Mouse (Mus musculus) limb, embryonic 11.5 days (tissue): ENCODE data around the gene Bcar3. TPM values are rescaled to one million over a fixed set of nuclear protein-coding genes. Genes with fewer than 3 reads are reported as not detected.

Experiments
- ATAC-seq: fragments of 200-750 bp; cut with Nextera tagmentation; 2 replicates; pipeline ENCODE4 v1.8.0; 2017; ENCODE audit warnings: low read depth; ENCODE audit not compliant: insufficient number of reproducible peaks, low FRiP score, low TSS enrichment
- DNase-seq: peaks from one replicate; pipeline ENCODE4 v3.0.0-alpha.2; 2015; ENCODE audit warnings: low spot score
- H3K27ac ChIP-seq: fragments of 300-500 bp; sonication (generic); replicated peaks from 2 replicates; pipeline ENCODE4 v1.5.1; 2014; ENCODE audit warnings: low read depth, mild to moderate bottlenecking, low read length
- H3K27me3 ChIP-seq: fragments of 300-500 bp; sonication (generic); 2 replicates; pipeline ENCODE4 v1.6.1; 2014; ENCODE audit warnings: mild to moderate bottlenecking, low read length, mixed read lengths; ENCODE audit not compliant: control insufficient read depth, insufficient read depth
- H3K36me3 ChIP-seq: fragments of 300-500 bp; sonication (generic); 2 replicates; pipeline ENCODE4 v1.6.1; 2014; ENCODE audit warnings: mild to moderate bottlenecking, low read length, moderate library complexity, mixed read lengths; ENCODE audit not compliant: control insufficient read depth, insufficient read depth
- H3K4me1 ChIP-seq: fragments of 300-500 bp; sonication (generic); 2 replicates; pipeline ENCODE4 v1.6.1; 2014; ENCODE audit warnings: low read length, mixed read lengths; ENCODE audit not compliant: control insufficient read depth, insufficient read depth
- H3K4me2 ChIP-seq: fragments of 300-500 bp; sonication (generic); 2 replicates; pipeline ENCODE4 v1.6.1; 2014; ENCODE audit warnings: low read depth, mild to moderate bottlenecking, moderate library complexity; ENCODE audit not compliant: severe bottlenecking
- H3K4me3 ChIP-seq: fragments of 300-500 bp; sonication (generic); 2 replicates; pipeline ENCODE4 v1.5.1; 2014; ENCODE audit warnings: low read depth, low read length
- H3K9ac ChIP-seq: fragments of 300-500 bp; sonication (generic); 2 replicates; pipeline ENCODE4 v1.6.1; 2014; ENCODE audit warnings: mild to moderate bottlenecking, low read length
- H3K9me3 ChIP-seq: fragments of 300-500 bp; sonication (generic); 2 replicates; pipeline ENCODE4 v1.6.1; 2016; ENCODE audit warnings: low read length; ENCODE audit not compliant: control insufficient read depth
- WGBS: fragments of 180-500 bp; shearing (Covaris S2); extraction: QIAGEN DNeasy Blood & Tissue Kit; methylation state at CpG from one replicate; pipeline ENCODE4 v1.1.7; 2014; 5-methylcytosine and 5-hydroxymethylcytosine counted together
- polyA plus RNA-seq: library from polyadenylated mRNA; unstranded; fragments of >200 nt; fragmentation: Nextera tagmentation; extraction: Ambion mirVana; gene quantifications from 2 replicates; pipeline ENCODE4 v1.2.1, GENCODE M21; 2014

Gene Bcar3
- 3.8 and 4.1 TPM in 2 replicates for polyA plus RNA-seq

DNA sequence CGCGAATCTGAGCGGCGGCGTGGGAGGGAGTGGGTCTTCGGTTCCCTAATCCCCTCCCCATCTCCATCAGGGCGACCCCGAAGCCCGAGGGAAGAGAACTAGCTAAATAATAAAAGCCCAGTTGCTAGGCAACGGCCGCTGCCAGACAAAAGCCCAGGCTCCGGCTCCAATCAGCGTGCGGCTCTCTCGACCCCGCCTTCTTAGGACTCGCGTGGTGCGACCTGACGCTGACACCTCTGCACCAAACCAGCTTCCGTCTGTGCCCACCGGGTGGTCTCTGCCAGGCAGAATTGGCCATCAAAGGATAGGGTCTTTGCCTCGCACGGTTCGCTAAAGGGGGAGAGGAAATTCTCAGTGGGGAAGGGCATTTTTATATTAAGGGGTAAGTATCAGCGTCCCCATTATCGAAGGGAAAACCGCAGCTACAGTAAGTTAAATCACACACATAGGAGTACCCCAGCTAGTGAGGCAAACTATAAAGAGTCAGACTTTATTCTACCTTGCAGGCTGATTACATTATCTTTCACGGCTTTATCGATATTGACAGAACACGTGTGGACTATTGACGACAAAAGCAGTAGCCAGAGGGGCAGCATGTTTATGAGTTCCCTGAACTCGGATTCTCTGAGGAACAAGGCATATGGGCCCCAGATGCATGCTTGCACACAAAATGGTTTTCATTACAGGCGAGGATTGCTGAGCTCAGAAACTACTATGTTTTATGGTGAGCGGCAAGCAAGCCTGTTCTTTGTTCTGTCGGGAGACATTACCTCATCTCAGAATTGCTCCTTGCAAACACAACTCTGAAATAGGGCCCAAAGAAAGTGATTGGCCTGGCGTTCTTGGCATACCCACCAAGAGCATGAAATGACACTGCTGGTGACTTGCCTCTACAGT lies at the start of gene Bcar3:
Bcar3 (plus strand) TSS at position 183 of the 897 bp plus-strand sequence.
- Histone ChIP-seq H3K36me3 (no peaks in the 10 kb centered on the region), H3K4me1 (peaks cover 14% of the 10 kb centered on the region), H3K27me3 (no peaks in the 10 kb centered on the region), H3K9me3 (no peaks in the 10 kb centered on the region), H3K4me2 (peak within 1 kb of the TSS; percentile 67), H3K4me3 (peak within 1 kb of the TSS; percentile 81), H3K27ac (peak within 1 kb of the TSS; percentile 98), H3K9ac (peak within 1 kb of the TSS; percentile 91)
- DNase-seq (peak; percentile 96), ATAC-seq (peak; percentile 82)
- WGBS, result under 1% methylated on average over 37 of the region's 37 CpGs

DNA sequence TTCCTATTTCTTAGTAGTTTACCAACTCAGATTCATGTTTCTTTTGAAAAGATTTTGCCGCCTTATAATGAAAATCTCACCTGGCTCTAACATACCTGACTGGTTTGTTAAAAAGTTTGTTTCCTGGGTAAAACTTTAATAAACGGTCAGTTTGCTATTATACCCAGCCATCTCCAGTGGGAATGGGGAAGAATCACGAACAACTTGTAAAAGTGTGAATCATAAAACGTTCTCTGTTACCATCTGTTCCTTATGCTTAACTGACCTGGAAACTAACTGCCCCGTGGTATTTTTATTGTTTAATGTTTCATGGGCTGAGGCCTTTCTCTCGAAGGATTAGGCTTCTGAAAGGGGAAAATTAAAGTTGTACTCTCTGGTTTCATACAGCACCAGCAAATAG lies 49.2 kb upstream of the Bcar3 start:
- no peak for ATAC-seq
- 55% methylated on average over 6 of the region's 6 CpGs for WGBS

DNA sequence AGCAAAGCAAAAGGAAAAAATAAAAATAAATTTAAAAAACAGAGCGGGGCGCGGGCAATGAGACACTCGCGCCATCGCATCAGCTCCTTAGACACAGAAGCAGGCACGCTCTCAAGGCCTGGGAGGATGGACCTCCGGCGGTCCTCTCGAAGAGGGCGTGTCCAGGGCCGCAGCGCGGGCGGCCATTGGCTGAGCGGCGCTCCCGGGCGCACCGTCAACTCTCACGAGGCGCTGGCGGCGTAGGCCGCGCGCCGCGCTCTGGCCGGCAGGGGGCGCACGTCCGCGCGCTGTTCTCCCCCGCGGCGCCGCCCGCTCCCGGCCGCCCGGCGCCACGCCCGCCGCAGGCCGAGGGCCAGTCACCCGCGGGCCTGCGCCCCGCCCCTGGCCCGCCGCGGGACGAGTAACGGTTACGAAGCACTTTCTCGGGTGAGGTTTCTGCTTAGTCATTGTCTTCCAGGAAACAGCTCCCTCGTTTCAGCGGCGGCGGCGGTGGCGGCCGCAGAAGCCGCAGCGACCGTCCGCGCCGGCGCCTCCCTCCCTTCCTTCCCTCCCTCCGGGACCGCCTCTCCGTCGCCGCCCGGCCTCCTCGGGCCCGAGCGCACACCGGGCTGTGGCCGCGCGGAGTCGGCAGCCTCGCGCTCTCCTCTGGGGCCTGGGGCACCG lies 48.6 kb upstream of the Bcar3 start, which contains the start of gene Gclm:
Gclm (plus strand) TSS at position 343 of the 663 bp plus-strand sequence.
- Histone ChIP-seq H3K27me3 (no peaks in the 10 kb centered on the region), H3K9ac (peak within 1 kb of the TSS; percentile 81), H3K4me3 (peak within 1 kb of the TSS; percentile 78), H3K27ac (peak within 1 kb of the TSS; percentile 48), H3K36me3 (no peaks in the 10 kb centered on the region), H3K4me2 (peak within 1 kb of the TSS; percentile 81), H3K4me1 (no peaks in the 10 kb centered on the region), H3K9me3 (no peaks in the 10 kb centered on the region)
- peak; percentile 98 for ATAC-seq
- 0% methylated on average over 82 of the region's 90 CpGs for WGBS
- DNase-seq, result peak; percentile 89

More for the DNA sequence above, 49.2 kb upstream of the Bcar3 start:
- no peaks in the 10 kb centered on the region for H3K27me3 ChIP-seq
- H3K9me3 ChIP-seq, result no peaks in the 10 kb centered on the region
- H3K4me3 ChIP-seq, result no peak overlapping the region
- DNase-seq, result no peak
- no peaks in the 10 kb centered on the region for H3K36me3 ChIP-seq
- H3K4me2 ChIP-seq, result peak overlapping the region; percentile 81
- peak overlapping the region; percentile 30; the same call in 1 of the 2 replicates for H3K9ac ChIP-seq
- H3K27ac ChIP-seq, result no peak overlapping the region
- no peaks in the 10 kb centered on the region for H3K4me1 ChIP-seq

- no peaks in the 10 kb centered on the region for H3K4me1 ChIP-seq
- DNase-seq, result peak; percentile 68
- WGBS, result under 1% methylated on average over 44 of the region's 50 CpGs
- H3K9me3 ChIP-seq, result no peaks in the 10 kb centered on the region
- H3K4me2 ChIP-seq, result peak overlapping the region; percentile 81
- peak; percentile 56 for ATAC-seq
- no peaks in the 10 kb centered on the region for H3K36me3 ChIP-seq
- H3K9ac ChIP-seq, result peak overlapping the region; percentile 81
- H3K27ac ChIP-seq, result peak overlapping the region; percentile 48
- H3K27me3 ChIP-seq, result no peaks in the 10 kb centered on the region
- H3K4me3 ChIP-seq, result peak overlapping the region; percentile 78
These were observed 48.0 kb upstream of the Bcar3 start for GRCm38 (mm10) chr3:122245878-122246332.

GRCm38 (mm10) chr3:122246406-122246805 lies 47.5 kb upstream of the Bcar3 start:
- Histone ChIP-seq H3K36me3 (no peaks in the 10 kb centered on the region), H3K4me3 (peak overlapping the region; percentile 78), H3K9ac (peak overlapping the region; percentile 81; the same call in 1 of the 2 replicates), H3K27ac (no peak overlapping the region), H3K4me1 (no peaks in the 10 kb centered on the region), H3K27me3 (no peaks in the 10 kb centered on the region), H3K4me2 (peak overlapping the region; percentile 81), H3K9me3 (no peaks in the 10 kb centered on the region)
- WGBS, result 28% methylated on average over 6 of the region's 6 CpGs
- no peak for ATAC-seq
- no peak for DNase-seq

DNA sequence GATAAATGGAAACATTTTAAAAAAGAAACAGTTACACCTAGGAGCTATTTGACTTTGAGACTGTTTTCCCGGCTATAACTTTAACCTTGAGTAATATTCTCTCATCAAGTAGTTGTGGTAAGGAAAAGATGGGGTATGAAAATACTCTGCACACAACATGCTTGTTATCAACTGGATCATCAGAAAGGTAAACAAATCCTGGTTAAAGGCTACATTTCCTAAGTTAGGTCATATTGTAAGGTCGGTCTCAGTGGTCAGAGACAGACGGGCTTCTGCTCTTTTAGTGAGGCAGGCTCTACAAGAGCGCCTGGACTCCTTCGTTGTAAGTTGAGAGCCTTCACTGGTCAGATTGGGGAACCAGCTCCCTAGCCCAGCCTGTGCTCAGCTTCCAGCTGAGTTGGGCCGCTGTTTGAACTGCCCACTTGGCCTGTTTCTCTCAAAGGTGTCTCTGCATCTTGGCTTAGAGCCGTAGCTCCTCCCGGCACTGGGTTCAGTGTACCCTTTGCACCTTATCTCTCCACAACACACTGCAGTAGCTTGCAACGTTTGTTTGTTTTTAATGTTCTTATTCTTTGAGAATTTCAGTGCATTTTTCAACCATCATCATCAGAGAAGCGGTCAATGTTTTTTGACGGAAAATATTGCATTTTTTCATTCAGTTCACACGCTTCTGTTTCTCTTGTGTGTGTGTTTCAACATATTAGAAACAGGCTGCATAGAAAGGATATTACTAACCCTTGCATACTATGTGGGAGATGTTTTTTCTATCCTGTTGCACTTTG lies 46.8 kb upstream of the Bcar3 start:
- DNase-seq (no peak), ATAC-seq (no peak)
- 60% methylated on average over 12 of the region's 12 CpGs for WGBS
- no peaks in the 10 kb centered on the region for H3K27me3 ChIP-seq
- H3K9ac ChIP-seq, result no peak overlapping the region
- no peaks in the 10 kb centered on the region for H3K9me3 ChIP-seq
- no peaks in the 10 kb centered on the region for H3K36me3 ChIP-seq
- H3K27ac ChIP-seq, result no peak overlapping the region
- H3K4me2 ChIP-seq, result no peak overlapping the region
- no peak overlapping the region for H3K4me3 ChIP-seq
- H3K4me1 ChIP-seq, result no peaks in the 10 kb centered on the region

GRCm38 (mm10) chr3:122247768-122248100 lies 46.2 kb upstream of the Bcar3 start:
- ATAC-seq (no peak), DNase-seq (no peak)
- WGBS, result 98% methylated on average over 2 of the region's 2 CpGs
- Histone ChIP-seq H3K27ac (no peak overlapping the region), H3K4me1 (no peaks in the 10 kb centered on the region), H3K4me2 (no peak overlapping the region), H3K9me3 (no peaks in the 10 kb centered on the region), H3K9ac (no peak overlapping the region), H3K4me3 (no peak overlapping the region), H3K27me3 (no peaks in the 10 kb centered on the region), H3K36me3 (no peaks in the 10 kb centered on the region)
